Mouse (Mus musculus) MEL (cell line): ENCODE measurements around the gene H1fnt.

Source experiments
- CTCF ChIP-seq, 3 experiments: IDR thresholded peaks in 2 of 3; conservative IDR thresholded peaks in 1 of 3; 2 replicates each; pipeline ENCODE4 v1.5.1; 2011 to 2012; ENCODE audit warnings: low read length in 3 of 3, low read depth in 2 of 3, mild to moderate bottlenecking in 2 of 3, improper control_type of control experiment in 1 of 3, inconsistent platforms in 1 of 3, mixed read lengths in 1 of 3, moderate library complexity in 1 of 3; ENCODE audit not compliant: control insufficient read depth in 1 of 3, insufficient read depth in 1 of 3, poor library complexity in 1 of 3, severe bottlenecking in 1 of 3
- MYB ChIP-seq: IDR thresholded peaks from 2 replicates; pipeline ENCODE4 v1.6.1; 2011; ENCODE audit warnings: mild to moderate bottlenecking, low read depth, low read length, improper control_type of control experiment

DNA sequence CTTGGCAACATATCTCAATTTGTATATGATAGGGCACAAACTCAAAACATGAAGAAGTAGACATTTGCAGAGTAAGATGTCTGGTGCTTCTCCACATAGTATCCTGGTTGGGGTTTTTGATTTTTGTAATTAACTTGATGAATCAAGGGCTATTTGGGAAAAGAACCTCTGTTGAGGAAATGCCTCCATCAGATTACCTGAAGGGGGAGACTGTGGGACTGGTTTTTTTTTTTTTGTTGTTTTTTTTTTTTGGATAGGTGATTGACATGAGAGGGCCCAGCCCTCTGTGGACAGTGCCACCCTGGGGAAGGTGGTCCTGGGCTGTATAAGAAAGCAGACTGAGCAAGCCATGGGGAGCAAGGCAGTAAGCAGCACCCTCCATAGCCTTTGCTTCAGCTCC is 34.7 kb downstream of the H1fnt start:
- TF ChIP-seq MYB, result no peak
- TF ChIP-seq CTCF (IDR thresholded peaks at IDR 0.05 in 2 of 3, conservative IDR thresholded peaks at IDR 0.05 in 1 of 3; ENCODE audit: control insufficient read depth in 1 of 3, insufficient read depth in 1 of 3, low read depth in 2 of 3, low read length in 3 of 3, poor library complexity in 1 of 3, severe bottlenecking in 1 of 3), result no peak
